Mouse (Mus musculus) cerebellum, adult 8-10 months (tissue): ENCODE results near the gene Galnt16.
A peak's percentile ranks its signal among the peaks of the same experiment; 100 is the strongest.

Experiments
- DNase-seq: peaks from one replicate; pipeline ENCODE4 v3.0.0; 2022

Galnt16 gene

DNA sequence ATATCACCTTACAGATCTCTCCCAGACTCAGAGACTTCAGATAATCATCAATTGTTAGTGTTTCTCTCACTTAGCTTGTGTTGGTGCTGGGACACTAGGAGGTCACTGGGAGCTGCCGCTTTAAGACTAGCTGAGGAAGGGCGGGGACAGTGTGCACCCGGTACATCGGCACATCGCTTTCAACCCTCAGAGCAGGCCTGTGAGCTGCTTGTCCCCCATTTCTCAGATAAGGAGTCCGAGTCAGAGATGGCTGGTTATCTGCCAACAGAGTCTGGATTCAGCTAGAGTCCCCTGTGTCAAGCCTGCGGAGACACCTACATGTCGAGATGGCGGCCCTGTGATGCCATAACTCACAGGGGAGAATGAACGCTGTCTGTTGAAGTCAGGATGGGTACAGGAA, 13.5 kb downstream of the Galnt16 start:
- DNase-seq = no peak

- peak; percentile 37 for DNase-seq
These were observed 15.8 kb downstream of the Galnt16 start for GRCm38 (mm10) chr12:80533876-80534275.

DNA sequence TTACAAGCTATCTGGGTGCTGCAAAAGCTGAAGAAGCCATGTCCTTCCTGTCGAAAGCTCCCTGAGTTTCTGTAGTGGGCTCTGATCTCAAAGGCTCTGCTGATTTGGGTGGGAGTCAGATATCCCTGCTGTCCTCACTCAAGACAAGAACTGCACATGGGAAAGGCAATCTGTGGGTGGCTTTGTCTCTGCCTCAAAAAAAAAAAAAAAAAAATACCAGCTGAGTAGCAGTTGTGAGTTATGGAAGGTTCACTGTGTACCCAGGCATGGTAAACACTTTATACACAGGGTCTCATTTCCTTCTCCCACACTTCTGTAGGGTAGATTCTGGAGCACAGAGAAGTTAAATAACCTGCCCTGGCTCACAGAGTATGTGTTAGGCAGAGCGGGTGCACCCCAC, 19.2 kb downstream of the Galnt16 start:
- no peak for DNase-seq

- DNase-seq = no peak
These were observed 20.2 kb downstream of the Galnt16 start for GRCm38 (mm10) chr12:80538311-80538710.

DNA sequence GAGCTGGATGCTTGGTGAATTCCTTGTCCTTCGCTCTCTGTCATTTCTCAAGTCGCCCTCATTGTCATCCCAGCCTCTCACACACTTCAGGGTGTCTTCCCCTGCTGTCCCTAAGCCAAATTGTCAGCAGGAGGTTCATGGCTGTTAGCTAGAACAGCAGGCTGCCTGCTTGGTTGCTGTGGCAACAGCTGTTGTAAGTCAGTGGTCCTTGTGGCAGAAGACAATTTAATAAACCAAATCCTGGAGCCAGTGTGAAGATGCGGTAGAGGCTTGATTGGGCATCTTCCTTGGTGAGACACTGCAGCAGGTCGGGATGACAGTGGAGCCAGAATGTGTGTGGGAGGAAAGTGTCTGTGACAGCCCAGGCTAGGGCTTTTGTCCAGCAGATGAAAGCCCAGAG, 27.2 kb downstream of the Galnt16 start:
- DNase-seq = peak; percentile 32

- no peak for DNase-seq
These were observed 31.6 kb downstream of the Galnt16 start for GRCm38 (mm10) chr12:80549646-80550045.

- no peak for DNase-seq
These were observed 35.1 kb downstream of the Galnt16 start for GRCm38 (mm10) chr12:80553157-80553556.

DNA sequence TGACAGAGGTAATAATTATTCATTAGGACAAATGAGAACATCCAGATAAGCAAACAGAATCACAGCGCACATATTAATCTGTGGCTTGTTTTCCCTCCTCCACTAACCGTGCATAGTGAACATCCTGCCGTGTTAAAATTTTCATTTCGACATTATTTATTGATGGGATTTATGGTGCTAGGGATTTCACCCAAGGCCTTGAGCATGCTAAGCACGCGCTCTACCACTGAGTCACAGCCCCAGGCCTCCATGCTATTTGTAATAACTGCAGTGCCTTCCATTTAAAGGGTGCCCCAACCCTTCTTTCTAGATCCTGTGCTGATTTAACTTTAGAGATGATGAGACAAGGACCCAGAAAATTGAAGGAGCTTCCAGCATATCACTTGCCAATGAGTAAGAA, 36.2 kb downstream of the Galnt16 start:
- no peak for DNase-seq

DNA sequence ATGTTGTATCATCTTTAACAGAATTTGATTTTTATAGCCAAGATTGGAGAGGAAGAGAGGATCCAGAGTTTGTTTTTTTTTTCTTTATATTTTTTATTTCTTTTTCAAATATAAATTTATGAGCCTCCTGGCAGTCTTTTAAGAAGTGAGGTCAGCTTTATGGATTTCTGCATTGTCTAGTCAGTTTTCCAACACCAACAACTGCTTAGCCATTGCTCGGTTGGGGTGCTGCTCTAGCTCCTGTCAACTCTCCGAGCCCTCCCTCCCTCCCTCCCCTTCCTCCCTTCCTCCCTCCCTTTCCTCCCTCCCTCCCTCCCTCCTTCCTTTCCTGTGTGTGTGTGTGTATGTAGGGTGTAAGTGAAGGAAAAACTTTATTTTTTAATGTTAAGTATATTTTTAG, 43.8 kb downstream of the Galnt16 start:
- no peak for DNase-seq

- DNase-seq = no peak
These were observed 44.7 kb downstream of the Galnt16 start for GRCm38 (mm10) chr12:80562793-80563192.

DNA sequence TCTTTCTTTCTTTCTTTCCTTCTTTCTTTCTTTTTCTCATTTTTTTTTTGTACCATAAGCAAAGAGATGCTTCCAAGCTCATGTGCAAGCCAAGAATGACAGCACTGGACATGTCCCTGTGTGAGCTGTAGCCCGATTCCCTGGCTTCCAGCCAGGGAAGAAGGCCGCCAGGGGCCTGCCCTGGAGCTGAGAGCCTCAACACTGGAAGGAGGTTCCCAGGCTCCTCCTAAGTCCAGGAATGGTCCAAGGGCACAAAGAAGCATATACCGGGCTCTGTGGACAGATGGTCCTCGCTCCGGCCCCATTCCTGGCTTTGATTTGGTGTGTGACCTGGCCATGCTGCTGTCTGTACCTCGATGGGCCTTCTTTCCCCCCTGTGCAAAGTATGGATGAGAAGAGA, 46.9 kb downstream of the Galnt16 start:
- DNase-seq = peak; percentile 32

GRCm38 (mm10) chr12:80565793-80566192, 47.7 kb downstream of the Galnt16 start:
- DNase-seq = no peak

DNA sequence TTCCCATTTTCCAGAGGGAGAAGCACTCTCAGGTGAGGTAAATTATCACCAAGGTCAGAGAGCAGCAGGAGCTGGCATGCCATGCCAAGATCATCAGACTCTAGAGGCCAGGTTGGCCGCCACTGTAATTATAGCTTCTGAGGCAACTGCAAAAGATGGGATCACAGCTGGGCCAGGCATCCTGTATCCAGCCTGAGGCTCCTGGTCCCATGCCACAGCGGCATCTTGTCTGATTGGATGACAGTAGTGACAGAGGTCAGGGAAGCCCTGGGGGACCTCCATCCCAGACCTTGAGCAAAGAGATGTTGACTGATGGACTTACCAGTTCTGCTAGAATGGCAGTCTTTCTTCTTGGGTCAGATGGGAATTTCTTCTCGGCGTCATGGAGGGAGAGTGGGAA, 48.4 kb downstream of the Galnt16 start:
- no peak for DNase-seq

- no peak for DNase-seq
These were observed 49.3 kb downstream of the Galnt16 start for GRCm38 (mm10) chr12:80567375-80567774.

GRCm38 (mm10) chr12:80569561-80569960, 51.5 kb downstream of the Galnt16 start:
- no peak for DNase-seq

- no peak for DNase-seq
These were observed 56.2 kb downstream of the Galnt16 start for GRCm38 (mm10) chr12:80574318-80574717.

GRCm38 (mm10) chr12:80574825-80575371, 56.8 kb downstream of the Galnt16 start:
- DNase-seq = no peak

DNA sequence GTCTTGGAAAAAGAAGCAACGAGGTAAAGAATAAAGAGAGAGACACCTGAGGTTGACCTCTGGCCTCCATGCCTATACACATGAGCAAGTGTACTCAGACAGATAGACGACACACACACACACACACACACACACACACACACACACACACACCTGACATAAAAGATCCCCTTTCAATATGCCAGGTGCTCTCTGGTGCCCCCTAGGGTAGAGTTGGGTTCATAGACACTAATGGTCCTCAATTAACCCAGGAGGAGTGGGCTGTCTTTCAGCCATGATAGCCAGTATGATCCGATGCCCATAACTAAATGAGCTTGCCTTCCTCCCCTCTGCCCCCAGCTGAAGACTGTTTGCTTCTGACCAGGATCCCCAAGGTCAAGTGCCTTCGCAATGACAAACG, 59.0 kb downstream of the Galnt16 start:
- peak; percentile 44 for DNase-seq

DNA sequence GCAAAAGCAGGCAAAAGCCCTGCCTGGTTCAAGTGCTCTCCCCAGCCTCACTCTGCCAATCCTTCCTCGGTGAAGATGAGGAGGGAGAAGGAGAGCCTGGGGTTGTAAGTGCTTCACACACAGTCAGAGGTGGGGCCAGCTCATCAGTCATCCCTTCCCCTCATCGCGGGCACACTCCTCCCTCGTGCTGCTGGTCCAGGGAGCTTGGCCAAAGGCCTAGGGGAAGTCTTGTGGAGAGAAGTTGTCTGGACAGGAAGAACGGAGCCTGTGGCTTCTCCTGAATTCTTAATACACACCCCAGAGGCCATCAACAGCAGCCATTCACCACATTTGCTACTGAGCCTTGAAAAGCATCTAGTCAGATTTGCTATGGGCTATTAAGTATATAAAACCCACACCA, 63.3 kb downstream of the Galnt16 start:
- DNase-seq = no peak

DNA sequence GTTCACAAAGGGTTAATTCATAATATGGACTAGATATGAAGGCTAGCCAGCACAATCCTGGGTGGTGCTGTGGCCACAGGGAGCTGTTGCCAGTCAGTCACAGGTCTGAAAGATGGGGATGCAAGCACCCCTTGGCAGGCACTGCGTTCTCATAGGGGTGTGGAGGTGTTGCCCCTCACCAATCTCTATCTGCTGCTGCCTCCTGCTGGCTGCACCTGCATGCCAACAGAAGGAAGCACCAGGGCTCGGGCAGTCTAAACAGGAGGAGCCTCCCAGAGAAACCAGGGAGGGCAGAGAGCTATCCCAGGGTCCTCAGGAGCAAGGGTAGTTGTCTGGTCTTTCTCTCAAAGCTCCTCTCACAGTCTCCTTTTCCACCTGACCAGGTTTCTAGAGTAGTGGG, 66.9 kb downstream of the Galnt16 start:
- DNase-seq = no peak

- no peak for DNase-seq
These were observed 76.1 kb downstream of the Galnt16 start for GRCm38 (mm10) chr12:80594141-80594540.

- DNase-seq = no peak
These were observed 76.7 kb downstream of the Galnt16 start for GRCm38 (mm10) chr12:80594781-80595180.

DNA sequence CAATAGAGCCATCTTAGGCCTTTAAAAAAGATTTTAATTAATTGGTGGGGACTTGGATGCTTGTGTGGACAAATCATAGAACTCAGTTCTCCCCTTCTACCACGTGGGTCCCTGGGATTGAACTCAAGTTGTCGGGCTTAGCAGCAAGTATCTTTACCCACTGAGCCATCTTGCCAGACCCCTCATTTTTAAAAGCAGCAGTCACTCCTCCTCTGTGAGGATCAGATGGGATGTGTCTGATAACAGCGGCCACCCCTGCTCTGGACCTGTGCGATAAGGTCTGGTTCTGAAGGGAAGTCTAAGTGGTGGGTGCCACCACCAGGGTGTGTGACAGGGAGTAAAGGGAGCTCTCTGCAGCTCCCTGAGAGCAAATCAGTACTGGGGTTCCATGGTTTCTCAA, 77.5 kb downstream of the Galnt16 start:
- DNase-seq = no peak

GRCm38 (mm10) chr12:80595968-80596367, 77.9 kb downstream of the Galnt16 start:
- no peak for DNase-seq

GRCm38 (mm10) chr12:80598236-80598635, 80.2 kb downstream of the Galnt16 start:
- no peak for DNase-seq

GRCm38 (mm10) chr12:80598756-80599155, 80.7 kb downstream of the Galnt16 start:
- peak; percentile 20 for DNase-seq
